Mouse (Mus musculus): ENCODE data around the gene Mybpc3.
"Not testable (repeated sequence)": the region's sequence is repeated elsewhere in the genome, so short reads cannot be mapped to it uniquely, and the experiment has no call there.

GRCm38 (mm10) chr2:91111832-91112231 is 6.1 kb upstream of the Mybpc3 start:
- TF ChIP-seq CTCF, EP300 (IDR thresholded peaks at IDR 0.05): not testable (repeated sequence)

All from lung, postnatal 0 days (tissue).